Mouse (Mus musculus): ENCODE data around the gene Ndst2. TPM values are rescaled to one million over a fixed set of nuclear protein-coding genes. Genes with fewer than 3 reads are reported as not detected.
"Not testable (repeated sequence)": the region's sequence is repeated elsewhere in the genome, so short reads cannot be mapped to it uniquely, and the experiment has no call there.

The Ndst2 gene
- polyA plus RNA-seq, 1 experiment from 2014 or later, result 21.9 TPM

DNA sequence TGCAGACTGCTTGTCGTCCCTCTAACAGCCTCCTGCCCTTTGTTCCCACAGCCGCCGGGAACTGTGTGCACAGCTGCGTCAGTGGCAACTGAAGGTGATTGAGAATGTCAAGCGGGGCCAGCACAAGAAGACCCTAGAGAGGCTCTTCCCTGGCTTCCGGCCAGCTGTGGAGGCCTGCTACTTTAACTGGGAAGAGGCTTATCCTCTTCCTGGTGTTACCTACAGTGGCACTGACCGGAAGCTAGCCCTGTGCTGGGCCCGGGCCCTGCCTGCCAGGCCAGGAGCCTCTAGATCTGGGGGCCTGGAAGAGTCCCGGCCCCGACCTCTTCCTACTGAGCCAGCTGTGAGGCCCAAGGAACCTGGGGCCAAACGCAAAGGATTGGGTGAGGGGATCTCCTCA, 20.5 kb downstream of the Ndst2 start:
- 52% methylated on average over 11 of the region's 11 CpGs for WGBS
- peak; percentile 87 for ATAC-seq
- Histone ChIP-seq H3K9ac (peak overlapping the region; percentile 29; the same call in 1 of the 2 replicates), H3K36me3 (peaks cover 47% of the 10 kb centered on the region), H3K27me3 (replicated peaks) (no peaks in the 10 kb centered on the region), H3K4me1 (replicated peaks) (peaks cover 9% of the 10 kb centered on the region), H3K4me3 (replicated peaks) (no peak overlapping the region), H3K27ac (peak overlapping the region; percentile 66; the same call in 1 of the 2 replicates), H3K9me3 (no peaks in the 10 kb centered on the region), H3K4me2 (replicated peaks) (no peak overlapping the region; the same call in 1 of the 2 replicates)

DNA sequence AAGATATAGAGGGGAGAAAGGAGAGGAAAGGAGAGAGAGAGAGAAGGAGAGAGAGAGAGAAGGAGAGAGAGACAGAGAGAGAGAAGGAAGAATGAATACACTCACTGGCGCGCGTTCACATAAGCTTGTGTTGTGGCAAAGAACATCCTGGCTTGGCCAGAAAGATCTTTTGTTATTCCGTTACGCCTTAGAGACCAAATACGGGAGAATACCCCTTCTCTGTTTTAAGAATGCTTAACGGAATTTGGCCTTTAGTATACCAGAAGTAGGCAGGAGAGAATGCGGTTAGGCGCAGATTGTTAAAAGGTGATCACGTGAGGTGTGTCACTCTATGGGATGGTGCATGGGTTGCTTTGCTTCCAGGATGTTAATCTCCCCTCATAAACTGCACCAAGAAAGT, 26.1 kb downstream of the Ndst2 start:
- H3K4me2 ChIP-seq (replicated peaks), result peak overlapping the region; percentile 56
- H3K27ac ChIP-seq, result no peak overlapping the region
- ATAC-seq, result no peak
- H3K9me3 ChIP-seq, result no peaks in the 10 kb centered on the region
- 6% methylated on average over 10 of the region's 10 CpGs for WGBS
- no peaks in the 10 kb centered on the region for H3K27me3 ChIP-seq (replicated peaks)
- H3K9ac ChIP-seq, result peak overlapping the region; percentile 84
- H3K4me1 ChIP-seq (replicated peaks), result peaks cover 6% of the 10 kb centered on the region
- H3K4me3 ChIP-seq (replicated peaks), result peak overlapping the region; percentile 82
- H3K36me3 ChIP-seq, result peaks cover 9% of the 10 kb centered on the region

DNA sequence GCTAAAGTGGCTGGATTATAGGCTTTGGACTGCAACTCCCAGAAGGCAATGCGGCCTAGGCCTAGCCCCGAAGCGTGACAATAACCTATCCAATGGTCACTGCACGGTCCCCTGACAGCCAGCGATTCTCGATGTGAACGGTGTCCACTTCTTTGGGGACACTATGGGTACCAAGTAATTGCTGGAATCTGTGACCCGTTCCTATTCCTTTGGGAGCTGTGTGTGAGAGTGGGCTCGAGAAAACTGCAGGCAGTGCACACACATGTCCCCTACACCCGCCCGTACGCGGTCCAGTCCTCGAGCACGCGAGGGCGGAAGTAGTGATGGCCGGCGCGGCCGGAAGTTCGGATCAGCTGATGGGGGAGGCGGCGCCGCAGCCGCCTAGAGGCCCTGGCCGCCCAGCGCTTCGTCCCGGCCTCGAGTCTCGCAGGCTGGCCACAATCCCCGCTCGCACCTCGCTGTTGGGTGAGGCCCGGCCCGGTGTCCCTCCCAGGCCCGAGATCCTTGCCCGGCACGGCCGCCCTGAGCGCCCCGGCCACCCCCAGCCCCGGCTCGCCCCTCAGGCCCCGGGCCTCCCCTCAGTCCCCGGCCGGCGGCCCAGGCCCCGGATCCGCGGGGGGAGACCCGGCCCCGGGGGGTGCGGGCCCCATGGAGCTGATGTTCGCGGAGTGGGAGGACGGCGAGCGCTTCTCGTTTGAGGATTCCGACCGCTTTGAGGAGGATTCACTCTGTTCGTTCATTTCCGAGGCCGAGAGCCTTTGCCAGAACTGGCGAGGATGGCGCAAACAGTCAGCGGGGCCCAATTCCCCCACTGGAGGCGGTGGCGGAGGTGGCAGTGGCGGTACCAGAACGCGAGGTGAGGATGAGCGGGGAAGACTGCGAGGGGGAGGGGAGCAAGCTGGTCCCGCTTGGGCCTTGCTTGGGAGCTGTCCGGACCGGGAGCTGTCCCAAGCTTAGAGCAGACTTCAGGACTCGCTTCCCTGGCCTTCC, 26.9 kb downstream of the Ndst2 start, which contains the start of gene Zswim8:
Gene Zswim8, plus strand, starts transcription at position 352 of the 990 bp plus-strand sequence.
- Histone ChIP-seq H3K27ac (peak within 1 kb of the TSS; percentile 81), H3K9ac (peak within 1 kb of the TSS; percentile 84), H3K36me3 (peaks cover 9% of the 10 kb centered on the region), H3K4me2 (replicated peaks) (peak within 1 kb of the TSS; percentile 56), H3K9me3 (no peaks in the 10 kb centered on the region), H3K4me1 (replicated peaks) (peaks cover 6% of the 10 kb centered on the region), H3K27me3 (replicated peaks) (no peaks in the 10 kb centered on the region), H3K4me3 (replicated peaks) (peak within 1 kb of the TSS; percentile 82)
- ATAC-seq, result peak; percentile 94
- under 1% methylated on average over 80 of the region's 80 CpGs for WGBS

DNA sequence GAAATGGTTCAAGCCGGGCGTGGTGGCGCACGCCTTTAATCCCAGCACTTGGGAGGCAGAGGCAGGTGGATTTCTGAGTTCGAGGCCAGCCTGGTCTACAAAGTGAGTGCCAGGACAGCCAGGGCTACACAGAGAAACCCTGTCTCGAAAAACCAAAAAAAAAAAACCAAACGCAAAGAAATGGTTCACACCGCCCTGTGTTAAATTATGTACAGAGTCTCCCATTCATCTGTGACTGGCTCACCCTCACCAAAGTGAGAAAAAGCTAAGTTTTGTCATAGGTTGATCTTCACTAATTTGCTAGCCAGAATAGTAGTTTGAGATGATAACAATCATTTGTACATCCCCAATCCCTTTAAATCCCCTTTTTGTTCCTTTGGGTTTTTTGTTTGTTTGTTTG, 30.9 kb downstream of the Ndst2 start:
- H3K4me1 ChIP-seq (replicated peaks); H3K36me3 ChIP-seq; H3K9me3 ChIP-seq; H3K27me3 ChIP-seq (replicated peaks); ATAC-seq: not testable (repeated sequence)
- H3K4me2 ChIP-seq (replicated peaks), result peak overlapping the region; percentile 59
- peak overlapping the region; percentile 85 for H3K9ac ChIP-seq
- H3K27ac ChIP-seq, result peak overlapping the region; percentile 92
- H3K4me3 ChIP-seq (replicated peaks), result peak overlapping the region; percentile 63
- WGBS, result 8% methylated on average over 8 of the region's 8 CpGs

DNA sequence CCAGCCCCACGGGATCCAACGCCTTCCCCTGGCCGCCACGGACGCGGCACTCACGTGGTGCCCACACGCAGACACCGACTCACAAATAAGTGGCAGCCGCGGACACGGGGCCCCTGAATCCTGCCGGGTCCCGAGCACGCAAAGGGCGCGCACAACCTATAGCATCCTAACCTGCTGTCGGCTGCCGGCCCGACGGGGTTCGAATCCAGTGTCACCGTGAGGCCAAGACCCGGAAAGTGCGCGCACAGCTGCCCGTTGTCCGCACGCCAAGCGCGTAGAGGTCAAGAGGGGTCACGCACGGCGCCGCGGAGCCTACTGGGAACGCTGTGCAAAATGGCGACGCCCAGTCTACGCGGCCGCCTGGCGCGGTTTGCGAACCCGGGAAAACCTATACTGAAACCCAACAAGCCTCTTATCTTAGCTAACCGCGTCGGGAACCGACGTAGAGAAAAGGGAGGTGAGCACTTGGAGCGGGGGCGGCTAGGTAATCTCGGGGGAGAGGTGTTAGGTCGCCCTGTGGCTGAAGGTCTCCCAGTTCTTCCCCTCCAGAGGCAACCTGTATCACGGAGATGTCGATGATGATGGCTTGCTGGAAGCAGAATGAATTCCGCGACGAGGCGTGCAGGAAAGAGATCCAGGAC, 31.5 kb downstream of the Ndst2 start, which contains the start of gene Chchd1:
Gene Chchd1, plus strand, starts transcription at position 266 of the 641 bp plus-strand sequence.
- Histone ChIP-seq H3K9ac (peak within 1 kb of the TSS; percentile 85), H3K4me2 (replicated peaks) (peak within 1 kb of the TSS; percentile 59), H3K36me3 (0 out of 2 replicates have a peak, but pooled peaks cover 2% of the 10 kb centered on the region), H3K27me3 (replicated peaks) (no peaks in the 10 kb centered on the region), H3K9me3 (no peaks in the 10 kb centered on the region), H3K4me3 (replicated peaks) (peak within 1 kb of the TSS; percentile 63), H3K4me1 (replicated peaks) (peaks cover 15% of the 10 kb centered on the region), H3K27ac (peak within 1 kb of the TSS; percentile 92)
- WGBS, result under 1% methylated on average over 61 of the region's 61 CpGs
- peak; percentile 83 for ATAC-seq

DNA sequence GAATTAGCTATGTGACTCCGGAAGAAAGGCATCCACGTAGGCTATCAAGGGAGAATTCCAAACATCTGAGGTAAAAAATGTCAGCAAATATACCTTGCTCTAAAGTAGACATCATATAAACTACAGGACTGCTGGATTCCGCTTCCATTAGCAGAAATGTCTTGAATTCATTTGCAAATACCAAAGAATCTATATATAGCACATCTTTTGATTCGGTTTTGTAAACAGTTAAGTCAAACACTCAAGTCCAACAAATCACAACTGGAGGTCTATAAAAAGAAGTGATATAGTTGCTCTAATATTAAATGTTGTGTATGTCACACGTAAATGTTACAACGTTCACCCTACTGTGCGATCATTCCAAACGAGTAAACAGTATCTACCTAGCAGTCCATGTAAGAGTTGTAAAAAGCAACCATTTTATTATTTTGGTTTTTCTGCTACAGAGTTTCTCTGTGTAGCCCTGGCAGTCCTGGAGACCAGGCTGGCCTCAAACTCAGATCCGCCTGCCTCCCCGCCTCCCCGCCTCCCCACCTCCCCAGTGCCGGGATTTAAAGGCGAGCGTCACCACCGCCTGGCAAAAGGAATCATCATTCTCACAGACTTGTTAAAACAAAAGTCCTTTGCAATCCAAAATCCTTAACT, 32.1 kb downstream of the Ndst2 start:
- 4% methylated on average over 15 of the region's 15 CpGs for WGBS
- peaks cover 18% of the 10 kb centered on the region for H3K4me1 ChIP-seq (replicated peaks)
- peak overlapping the region; percentile 85 for H3K9ac ChIP-seq
- peak overlapping the region; percentile 59 for H3K4me2 ChIP-seq (replicated peaks)
- H3K9me3 ChIP-seq, result no peaks in the 10 kb centered on the region
- H3K4me3 ChIP-seq (replicated peaks), result peak overlapping the region; percentile 63
- peak overlapping the region; percentile 92 for H3K27ac ChIP-seq
- H3K27me3 ChIP-seq (replicated peaks), result no peaks in the 10 kb centered on the region
- peak; percentile 51 for ATAC-seq
- 0 out of 2 replicates have a peak, but pooled peaks cover 2% of the 10 kb centered on the region for H3K36me3 ChIP-seq

DNA sequence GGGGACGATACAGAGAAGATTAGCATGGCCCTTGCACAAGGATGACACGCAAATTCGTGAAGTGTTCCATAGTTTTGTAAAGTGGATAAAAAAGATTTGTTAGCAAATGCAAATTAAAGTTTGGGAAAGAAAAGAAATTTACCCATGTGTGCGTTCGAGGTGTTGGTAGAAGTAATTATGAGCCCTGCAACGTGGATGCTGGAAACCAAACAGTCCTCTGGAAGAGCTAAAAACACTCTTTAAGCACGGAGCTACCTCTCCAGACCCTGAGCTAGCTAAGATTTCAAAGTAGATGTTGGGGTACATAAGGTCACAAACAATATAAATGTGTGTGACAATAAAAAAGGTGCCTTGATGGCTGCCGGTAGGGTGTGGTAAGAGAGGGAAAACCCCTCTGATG, 32.8 kb downstream of the Ndst2 start:
- H3K9ac ChIP-seq, result peak overlapping the region; percentile 85; the same call in 1 of the 2 replicates

DNA sequence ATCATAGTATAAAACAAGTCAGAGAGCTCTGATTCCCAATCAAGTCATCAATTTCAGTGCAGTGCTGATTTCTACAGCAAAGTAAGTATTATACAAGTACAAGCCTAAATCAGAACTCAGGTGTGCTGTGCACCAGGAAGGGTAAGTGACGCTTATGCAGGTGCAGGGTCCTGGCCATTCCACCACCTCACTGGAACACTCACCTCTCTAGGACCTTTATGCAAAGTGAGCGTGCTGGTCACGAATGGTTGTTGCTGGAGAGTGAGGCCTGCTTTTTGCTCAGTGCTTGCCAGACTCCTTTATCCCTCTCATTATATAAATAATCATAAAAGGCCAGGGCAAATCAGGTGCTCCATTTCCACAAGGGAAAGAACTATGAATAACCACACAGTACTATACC, 34.0 kb downstream of the Ndst2 start:
- H3K4me3 ChIP-seq (replicated peaks), result no peak overlapping the region
- 66% methylated on average over 3 of the region's 3 CpGs for WGBS
- no peak overlapping the region for H3K27ac ChIP-seq
- peaks cover 33% of the 10 kb centered on the region for H3K4me1 ChIP-seq (replicated peaks)
- H3K9ac ChIP-seq, result no peak overlapping the region
- H3K9me3 ChIP-seq, result no peaks in the 10 kb centered on the region
- H3K36me3 ChIP-seq, result 0 out of 2 replicates have a peak, but pooled peaks cover 2% of the 10 kb centered on the region
- no peaks in the 10 kb centered on the region for H3K27me3 ChIP-seq (replicated peaks)
- no peak for ATAC-seq
- H3K4me2 ChIP-seq (replicated peaks), result no peak overlapping the region

More for the DNA sequence above, 32.8 kb downstream of the Ndst2 start:
- no peaks in the 10 kb centered on the region for H3K27me3 ChIP-seq (replicated peaks)
- no peak for ATAC-seq
- H3K4me3 ChIP-seq (replicated peaks), result peak overlapping the region; percentile 63
- 0 out of 2 replicates have a peak, but pooled peaks cover 2% of the 10 kb centered on the region for H3K36me3 ChIP-seq
- H3K9me3 ChIP-seq, result no peaks in the 10 kb centered on the region
- peak overlapping the region; percentile 59 for H3K4me2 ChIP-seq (replicated peaks)
- peaks cover 23% of the 10 kb centered on the region for H3K4me1 ChIP-seq (replicated peaks)
- H3K27ac ChIP-seq, result no peak overlapping the region
- 73% methylated on average over 8 of the region's 8 CpGs for WGBS

DNA sequence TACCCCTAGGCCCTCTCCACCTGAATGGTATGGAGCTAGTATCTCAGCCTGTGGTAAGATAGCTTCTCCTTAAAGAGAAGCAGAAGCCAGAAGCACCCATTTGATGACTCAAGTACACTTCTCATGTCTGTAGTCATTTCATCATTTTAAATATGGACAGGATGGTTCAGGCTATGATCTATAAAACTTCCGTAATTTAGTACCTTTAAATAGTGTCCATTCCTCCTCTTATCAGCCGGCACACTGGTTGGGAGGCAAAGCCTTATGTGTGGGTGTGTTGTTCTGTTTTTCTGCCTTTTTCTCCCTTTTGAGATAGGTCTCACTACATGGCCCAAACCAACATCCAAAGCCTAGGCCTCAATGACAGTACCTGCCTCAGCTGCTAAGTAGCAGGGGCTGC, 35.8 kb downstream of the Ndst2 start:
- no peaks in the 10 kb centered on the region for H3K9me3 ChIP-seq
- H3K27me3 ChIP-seq (replicated peaks), result no peaks in the 10 kb centered on the region
- no peak overlapping the region for H3K4me3 ChIP-seq (replicated peaks)
- no peak overlapping the region for H3K9ac ChIP-seq
- WGBS, result 91% methylated on average over 2 of the region's 2 CpGs
- peaks cover 8% of the 10 kb centered on the region for H3K36me3 ChIP-seq
- no peak overlapping the region for H3K27ac ChIP-seq
- no peak for ATAC-seq
- no peak overlapping the region for H3K4me2 ChIP-seq (replicated peaks)
- H3K4me1 ChIP-seq (replicated peaks), result peaks cover 43% of the 10 kb centered on the region

DNA sequence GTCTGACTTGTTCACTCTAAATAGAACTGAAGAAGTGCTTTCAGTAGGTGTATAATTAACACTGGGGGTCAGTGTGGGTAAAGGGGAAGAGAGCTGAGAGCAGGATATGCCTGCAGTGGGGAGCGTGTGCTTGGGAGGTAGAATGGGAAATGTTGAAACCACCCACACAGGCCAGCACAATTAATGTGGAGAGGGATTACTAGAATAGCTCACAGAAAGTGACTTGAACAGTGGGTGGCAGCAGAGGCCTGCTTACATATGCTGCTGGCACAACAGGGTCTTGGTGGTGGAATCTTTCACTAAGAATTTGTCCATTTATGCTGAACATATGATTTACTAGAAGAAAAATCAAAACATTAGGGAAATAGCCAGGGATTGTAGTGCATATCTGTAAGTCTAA, 37.4 kb downstream of the Ndst2 start:
- H3K4me1 ChIP-seq (replicated peaks), result peaks cover 43% of the 10 kb centered on the region
- no peaks in the 10 kb centered on the region for H3K27me3 ChIP-seq (replicated peaks)
- H3K4me2 ChIP-seq (replicated peaks), result peak overlapping the region; percentile 73
- H3K9ac ChIP-seq, result no peak overlapping the region
- no peak overlapping the region for H3K27ac ChIP-seq
- ATAC-seq, result no peak
- WGBS, result 17% methylated on average over 1 of the region's 1 CpGs
- no peaks in the 10 kb centered on the region for H3K9me3 ChIP-seq
- H3K4me3 ChIP-seq (replicated peaks), result 0 out of 2 replicates have a peak overlapping the region, but pooled peaks have one; percentile 90
- peaks cover 18% of the 10 kb centered on the region for H3K36me3 ChIP-seq

DNA sequence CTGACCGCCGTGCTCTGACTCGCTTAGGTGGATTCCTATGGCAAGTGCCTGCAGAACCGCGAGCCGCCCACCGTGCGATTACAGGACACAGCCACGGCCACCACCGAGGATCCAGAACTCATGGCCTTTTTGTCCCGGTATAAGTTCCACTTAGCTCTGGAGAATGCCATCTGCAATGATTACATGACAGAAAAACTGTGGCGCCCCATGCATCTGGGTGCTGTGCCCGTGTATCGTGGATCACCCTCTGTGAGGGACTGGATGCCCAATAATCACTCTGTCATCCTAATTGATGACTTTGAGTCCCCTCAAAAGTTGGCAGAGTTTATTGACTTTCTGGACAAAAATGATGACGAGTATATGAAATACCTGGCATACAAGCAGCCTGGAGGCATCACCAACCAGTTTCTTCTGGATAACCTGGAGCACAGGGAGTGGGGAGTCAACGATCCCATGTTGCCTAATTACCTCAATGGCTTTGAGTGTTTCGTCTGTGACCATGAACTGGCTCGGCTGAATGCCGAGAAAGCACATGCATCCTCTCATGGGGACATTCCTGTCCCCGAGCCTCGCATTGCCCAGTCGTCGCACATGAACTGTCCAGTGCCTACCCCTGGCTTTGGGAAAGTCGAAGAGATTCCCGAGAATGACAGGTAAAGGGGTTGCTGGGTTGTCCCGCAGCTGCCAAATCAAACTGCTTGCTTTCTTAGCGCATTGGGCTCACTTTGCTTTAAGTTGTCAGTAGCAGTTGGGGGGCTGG, 38.4 kb downstream of the Ndst2 start:
- Histone ChIP-seq H3K4me1 (replicated peaks) (peaks cover 43% of the 10 kb centered on the region), H3K4me2 (replicated peaks) (peak overlapping the region; percentile 73), H3K36me3 (peaks cover 27% of the 10 kb centered on the region), H3K9me3 (no peaks in the 10 kb centered on the region), H3K27ac (peak overlapping the region; percentile 99), H3K9ac (peak overlapping the region; percentile 92), H3K27me3 (replicated peaks) (no peaks in the 10 kb centered on the region), H3K4me3 (replicated peaks) (peak overlapping the region; percentile 90)
- WGBS, result 13% methylated on average over 27 of the region's 27 CpGs
- ATAC-seq, result no peak
